Mouse (Mus musculus): ENCODE results near the gene H2-M10.3. TPM values are rescaled to one million over a fixed set of nuclear protein-coding genes. Genes with fewer than 3 reads are reported as not detected.

Gene H2-M10.3
- polyA plus RNA-seq, 1 experiment from 2014 or later = not detected

Other genes with a start within 250 kb of the H2-M10.3 start
- gene Gm19684, start 246.7 kb downstream of the H2-M10.3 start, polyA plus RNA-seq (2016; fragmentation: Nextera tagmentation; extraction: Ambion mirVana) = not detected in 2 replicates
- gene Gm7030, start 239.0 kb downstream of the H2-M10.3 start, polyA plus RNA-seq (2016; fragmentation: Nextera tagmentation; extraction: Ambion mirVana) = not detected in 2 replicates
- gene Gm8909, start 199.9 kb downstream of the H2-M10.3 start, polyA plus RNA-seq (2016; fragmentation: Nextera tagmentation; extraction: Ambion mirVana) = 0.22 TPM in 1 of 2 replicates, not detected in the other
- not detected in 2 replicates for gene H2-T3, start 178.1 kb downstream of the H2-M10.3 start, polyA plus RNA-seq (2016; fragmentation: Nextera tagmentation; extraction: Ambion mirVana)
- 98.6 and 110 TPM in 2 replicates for gene Rpp21, start 110.3 kb downstream of the H2-M10.3 start, polyA plus RNA-seq (2016; fragmentation: Nextera tagmentation; extraction: Ambion mirVana)
- 21.1 and 23.8 TPM in 2 replicates for gene Trim39, start 96.2 kb downstream of the H2-M10.3 start, polyA plus RNA-seq (2016; fragmentation: Nextera tagmentation; extraction: Ambion mirVana)
- gene H2-M10.2, start 81.9 kb downstream of the H2-M10.3 start, polyA plus RNA-seq (2016; fragmentation: Nextera tagmentation; extraction: Ambion mirVana) = 0.20 and 0.22 TPM in 2 replicates
- not detected in 2 replicates for gene H2-M10.1, start 42.3 kb downstream of the H2-M10.3 start, polyA plus RNA-seq (2016; fragmentation: Nextera tagmentation; extraction: Ambion mirVana)
- gene H2-M10.4, start 93.9 kb upstream of the H2-M10.3 start, polyA plus RNA-seq (2016; fragmentation: Nextera tagmentation; extraction: Ambion mirVana) = not detected in 2 replicates
- not detected in 2 replicates for gene H2-M11, start 178.7 kb upstream of the H2-M10.3 start, polyA plus RNA-seq (2016; fragmentation: Nextera tagmentation; extraction: Ambion mirVana)

All from hindbrain, embryonic 10.5 days (tissue).